In genomic region chr3:69317251-69318125, GRCm38 (mm10) we compare ENCODE assay signal across 8 mouse cellular contexts. TPM values are rescaled to one million over a fixed set of nuclear protein-coding genes. Genes with fewer than 3 reads are reported as not detected.
DNase-seq lines count a peak whose midpoint lies in the region; ATAC-seq and TF ChIP-seq lines count a peak whose summit lies in the region.

No protein-coding gene starts in this region.

- WGBS in intestine, postnatal 0 days = under 1% methylated on average over 72 of the region's 73 CpGs
- WGBS in lung, embryonic 16.5 days = under 1% methylated on average over 73 of the region's 73 CpGs
- WGBS in spleen, adult 2 months = 2% methylated on average over 73 of the region's 73 CpGs

- no peak for TF ChIP-seq CTCF in intestine, postnatal 0 days (IDR thresholded peaks at IDR 0.05; ENCODE audit: low read depth)
- no peak for TF ChIP-seq CTCF in spleen, adult 2 months (IDR thresholded peaks at IDR 0.05; ENCODE audit: extremely low read depth, insufficient read depth, insufficient read length, insufficient replicate concordance)

- peak overlapping the region; percentile 66 for H3K9ac ChIP-seq in intestine, postnatal 0 days (ENCODE audit: low read depth, low read length)
- H3K9ac ChIP-seq in lung, embryonic 16.5 days (ENCODE audit: low read length) = peak overlapping the region; percentile 74

- peaks cover 19% of the 10 kb centered on the region; the same call in 1 of the 2 replicates for H3K27me3 ChIP-seq in intestine, postnatal 0 days (replicated peaks; ENCODE audit: control insufficient read depth, insufficient read depth, low read length)
- peaks cover 8% of the 10 kb centered on the region; the same call in 1 of the 2 replicates for H3K27me3 ChIP-seq in lung, embryonic 16.5 days (ENCODE audit: control insufficient read depth, insufficient read depth, low read depth, low read length)
- H3K27me3 ChIP-seq in spleen, adult 2 months (ENCODE audit: control insufficient read depth, insufficient read depth, low read length) = peaks cover 5% of the 10 kb centered on the region; the same call in 1 of the 2 replicates

- peak overlapping the region; percentile 66 for H3K4me3 ChIP-seq in intestine, postnatal 0 days (ENCODE audit: low read depth, low read length)
- H3K4me3 ChIP-seq in lung, embryonic 16.5 days (ENCODE audit: low read length) = peak overlapping the region; percentile 90
- H3K4me3 ChIP-seq in spleen, adult 2 months (ENCODE audit: extremely low read depth, insufficient read depth, insufficient read length) = peak overlapping the region; percentile 88

- no peak overlapping the region for H3K27ac ChIP-seq in intestine, postnatal 0 days (ENCODE audit: low read depth, low read length)
- peak overlapping the region; percentile 61 for H3K27ac ChIP-seq in lung, embryonic 16.5 days (ENCODE audit: low read length)
- H3K27ac ChIP-seq in spleen, adult 2 months (ENCODE audit: insufficient read depth, low read length) = peak overlapping the region; percentile 43; the same call in 1 of the 2 replicates

- no peak for TF ChIP-seq POLR2A in spleen, adult 2 months (IDR thresholded peaks at IDR 0.05; ENCODE audit: low read depth, low read length)

- no peaks in the 10 kb centered on the region for H3K9me3 ChIP-seq in intestine, postnatal 0 days (ENCODE audit: control insufficient read depth)
- H3K9me3 ChIP-seq in lung, embryonic 16.5 days (ENCODE audit: control insufficient read depth, low read length) = no peaks in the 10 kb centered on the region

- H3K36me3 ChIP-seq in intestine, postnatal 0 days (ENCODE audit: control insufficient read depth, insufficient read depth) = no peaks in the 10 kb centered on the region
- H3K36me3 ChIP-seq in lung, embryonic 16.5 days (ENCODE audit: control insufficient read depth, insufficient read depth, low read length) = no peaks in the 10 kb centered on the region
- H3K36me3 ChIP-seq in spleen, adult 2 months (ENCODE audit: control insufficient read depth, insufficient read depth, low read length) = no peaks in the 10 kb centered on the region

- peaks cover 8% of the 10 kb centered on the region for H3K4me1 ChIP-seq in intestine, postnatal 0 days (replicated peaks; ENCODE audit: control insufficient read depth, insufficient read depth, low read length)
- peaks cover 13% of the 10 kb centered on the region for H3K4me1 ChIP-seq in lung, embryonic 16.5 days (replicated peaks; ENCODE audit: control insufficient read depth, insufficient read depth, low read length)
- peaks cover 4% of the 10 kb centered on the region; the same call in 1 of the 2 replicates for H3K4me1 ChIP-seq in spleen, adult 2 months (ENCODE audit: control insufficient read depth, insufficient read depth, insufficient read length)

- peak; percentile 8 for DNase-seq in urinary bladder, postnatal 14 days (ENCODE audit: low spot score)
- no peak for DNase-seq in urinary bladder, postnatal 4 days (ENCODE audit: low spot score in 2 of 2)
- DNase-seq in c-Kit-negative CD71-positive TER-119-positive erythroid progenitor cells, embryonic 14.5 days (ENCODE audit: low read depth, low spot score) = peak; percentile 47
- DNase-seq in frontal cortex, postnatal 25 days (ENCODE audit: low spot score in 2 of 2) = peak; percentile 22 to 29
- DNase-seq in spleen, adult 2 months (ENCODE audit: low read depth in 1 of 2, low spot score in 2 of 2) = no peak
- no peak for DNase-seq in urinary bladder, adult 2 months (ENCODE audit: low spot score)

- ATAC-seq in intestine, postnatal 0 days = peak; percentile 15
- ATAC-seq in lung, embryonic 16.5 days (ENCODE audit: low read depth) = peak; percentile 29

- peak overlapping the region; percentile 98 for H3K4me2 ChIP-seq in intestine, postnatal 0 days (replicated peaks; ENCODE audit: low read depth)
- H3K4me2 ChIP-seq in lung, embryonic 16.5 days (ENCODE audit: low read depth, low read length) = peak overlapping the region; percentile 95

RNA-seq across cellular contexts. Expression of gene Ppm1l, which starts 0.8 kb away (rescaled TPM):
- polyA plus RNA-seq in intestine, postnatal 0 days (2015; fragmentation: Nextera tagmentation; extraction: Ambion mirVana) = 2.8 and 3.0 TPM in 2 replicates
- polyA plus RNA-seq in lung, embryonic 16.5 days (2015; fragmentation: Nextera tagmentation; extraction: Ambion mirVana) = 6.0 and 6.8 TPM in 2 replicates
- polyA plus RNA-seq in spleen, adult 2 months (2012; rRNA removed) = 1.4 and 1.6 TPM in 2 replicates
- polyA plus RNA-seq in urinary bladder, adult 2 months (2012; rRNA removed) = 6.7 and 10.3 TPM in 2 replicates

Comparison
In these comparisons a context has a peak if more than half of its experiments do, and no peak if none do; other contexts are left out.
1. DNase-seq: peak in urinary bladder, postnatal 14 days (single experiment), c-Kit-negative CD71-positive TER-119-positive erythroid progenitor cells, embryonic 14.5 days (single experiment) and frontal cortex, postnatal 25 days (2 of 2); none in urinary bladder, postnatal 4 days (0 of 2), spleen, adult 2 months (0 of 2) and urinary bladder, adult 2 months (single experiment).
2. Peak in every context shown above with its lines, with median percentiles within 50 percentile points of each other: H3K4me3 ChIP-seq.